Mouse (Mus musculus) liver, embryonic 11.5 days (tissue): ENCODE data around the gene Lpo. TPM values are rescaled to one million over a fixed set of nuclear protein-coding genes. Genes with fewer than 3 reads are reported as not detected.

Source experiments
- ATAC-seq: fragments of 200-750 bp; cut with Nextera tagmentation; replicated peaks from 2 replicates; pipeline ENCODE4 v1.8.0; 2017; ENCODE audit warnings: moderate number of reproducible peaks, mild to moderate bottlenecking, moderate TSS enrichment, moderate library complexity; ENCODE audit not compliant: low FRiP score
- DNase-seq: peaks from one replicate; pipeline ENCODE4 v3.0.0-alpha.2; 2017; ENCODE audit warnings: low spot score
- H3K27ac ChIP-seq: fragments of 300-500 bp; sonication (generic); 2 replicates; pipeline ENCODE4 v1.5.1; 2014; ENCODE audit warnings: mild to moderate bottlenecking, low read depth, low read length, control low read depth
- H3K27me3 ChIP-seq: fragments of 300-500 bp; sonication (generic); replicated peaks from 2 replicates; pipeline ENCODE4 v1.6.1; 2014; ENCODE audit warnings: low read length, mixed read lengths; ENCODE audit not compliant: control insufficient read depth, insufficient read depth
- H3K36me3 ChIP-seq: fragments of 300-500 bp; sonication (generic); 2 replicates; pipeline ENCODE4 v1.6.1; 2014; ENCODE audit warnings: mild to moderate bottlenecking, low read length, moderate library complexity, mixed read lengths; ENCODE audit not compliant: control insufficient read depth, insufficient read depth
- H3K4me1 ChIP-seq: fragments of 300-500 bp; sonication (generic); replicated peaks from 2 replicates; pipeline ENCODE4 v1.6.1; 2014; ENCODE audit warnings: low read length, mixed read lengths; ENCODE audit not compliant: control insufficient read depth, insufficient read depth
- H3K4me2 ChIP-seq: fragments of 300-500 bp; sonication (generic); 2 replicates; pipeline ENCODE4 v1.6.1; 2014; ENCODE audit warnings: mild to moderate bottlenecking, control low read depth, moderate library complexity
- H3K4me3 ChIP-seq: fragments of 300-500 bp; sonication (generic); 2 replicates; pipeline ENCODE4 v1.5.1; 2014; ENCODE audit warnings: low read depth, low read length, control low read depth
- H3K9ac ChIP-seq: fragments of 300-500 bp; sonication (generic); 2 replicates; pipeline ENCODE4 v1.6.1; 2014; ENCODE audit warnings: low read depth, low read length, control low read depth
- H3K9me3 ChIP-seq: fragments of 300-500 bp; sonication (generic); 2 replicates; pipeline ENCODE4 v1.6.1; 2016; ENCODE audit warnings: low read length, inconsistent platforms, mixed read lengths; ENCODE audit not compliant: control insufficient read depth
- WGBS: fragments of 180-500 bp; shearing (Covaris S2); extraction: QIAGEN DNeasy Blood & Tissue Kit; methylation state at CpG from one replicate; pipeline ENCODE4 v1.1.7; 2014; 5-methylcytosine and 5-hydroxymethylcytosine counted together
- polyA plus RNA-seq: library from polyadenylated mRNA; unstranded; fragments of >200 nt; fragmentation: Nextera tagmentation; extraction: Ambion mirVana; gene quantifications from 2 replicates; pipeline ENCODE4 v1.2.1, GENCODE M21; 2014

Gene Lpo
- polyA plus RNA-seq, 1 experiment from 2014 or later = not detected

DNA sequence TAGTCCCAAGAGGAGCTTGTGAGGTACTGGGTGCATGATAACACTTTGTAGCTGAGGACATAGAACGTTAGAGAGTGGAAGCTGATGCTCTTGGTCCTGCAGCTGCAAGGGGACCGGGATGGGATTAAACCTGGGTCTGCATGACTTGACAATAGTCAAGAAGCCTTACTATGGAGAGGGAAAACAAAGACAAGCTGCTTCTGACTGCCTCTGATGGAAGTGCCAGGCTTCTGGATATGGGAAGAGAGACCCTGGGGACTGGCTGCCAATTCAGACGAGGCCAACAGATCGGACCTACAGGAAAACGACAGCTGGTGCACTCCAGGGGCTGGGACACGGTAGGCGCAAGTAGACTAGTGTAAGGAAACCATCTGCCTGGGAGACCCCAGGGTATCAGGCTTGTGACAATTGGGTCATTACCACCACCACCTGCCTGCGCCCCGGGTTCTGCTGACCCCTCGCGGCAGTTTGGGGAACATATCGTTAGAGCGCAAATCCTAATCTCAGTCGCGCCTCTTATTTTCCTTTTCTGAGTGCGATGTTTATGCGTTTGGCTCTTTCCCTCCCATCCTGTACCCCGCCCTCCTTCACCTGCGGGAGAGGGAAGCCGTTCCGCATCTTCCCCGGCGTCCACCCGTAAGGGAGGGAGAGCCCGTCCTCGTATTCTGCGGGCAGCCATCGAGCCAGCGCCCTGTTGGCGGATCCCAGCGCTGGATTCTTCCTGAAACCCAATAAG, 11.2 kb downstream of the Lpo start:
- DNase-seq = no peak
- Histone ChIP-seq H3K27ac (no peak overlapping the region), H3K4me3 (peak overlapping the region; percentile 35), H3K4me2 (peak overlapping the region; percentile 66), H3K4me1 (peaks cover 5% of the 10 kb centered on the region; the same call in 1 of the 2 replicates), H3K9ac (no peak overlapping the region), H3K36me3 (no peaks in the 10 kb centered on the region), H3K9me3 (no peaks in the 10 kb centered on the region), H3K27me3 (peaks cover 6% of the 10 kb centered on the region; the same call in 1 of the 2 replicates)
- 3% methylated on average over 31 of the region's 31 CpGs for WGBS
- no peak for ATAC-seq

DNA sequence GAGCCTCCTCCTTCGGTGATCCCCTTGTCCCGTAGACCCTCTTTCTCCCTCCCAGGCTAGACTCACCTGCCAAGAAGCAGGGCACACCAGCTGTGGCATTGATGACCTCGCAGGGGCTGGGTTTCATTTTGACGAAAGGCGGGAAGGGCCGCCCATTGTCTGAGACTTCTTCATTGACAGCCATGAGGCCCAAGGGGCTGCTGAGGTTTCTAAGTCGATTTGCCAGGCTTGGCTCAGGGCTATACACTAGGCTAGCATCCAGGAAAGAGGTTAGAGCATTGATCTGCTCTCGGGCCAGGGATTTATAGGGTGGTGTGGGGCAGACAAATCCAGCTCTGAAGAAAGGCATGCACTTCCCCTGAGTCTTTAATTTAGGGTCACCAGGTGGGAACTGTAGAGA, 13.3 kb downstream of the Lpo start:
- Histone ChIP-seq H3K4me2 (no peak overlapping the region), H3K36me3 (no peaks in the 10 kb centered on the region), H3K9me3 (no peaks in the 10 kb centered on the region), H3K4me3 (no peak overlapping the region), H3K4me1 (peaks cover 5% of the 10 kb centered on the region; the same call in 1 of the 2 replicates), H3K27ac (no peak overlapping the region), H3K9ac (no peak overlapping the region), H3K27me3 (peaks cover 6% of the 10 kb centered on the region; the same call in 1 of the 2 replicates)
- DNase-seq = no peak
- no peak for ATAC-seq
- WGBS = 66% methylated on average over 8 of the region's 8 CpGs

- Histone ChIP-seq H3K9ac (no peak overlapping the region), H3K4me1 (no peaks in the 10 kb centered on the region), H3K4me2 (no peak overlapping the region), H3K36me3 (no peaks in the 10 kb centered on the region), H3K27me3 (no peaks in the 10 kb centered on the region), H3K27ac (no peak overlapping the region), H3K9me3 (no peaks in the 10 kb centered on the region), H3K4me3 (no peak overlapping the region)
- ATAC-seq (no peak), DNase-seq (no peak)
- 53% methylated on average over 4 of the region's 4 CpGs for WGBS
These were observed 16.7 kb downstream of the Lpo start for GRCm38 (mm10) chr11:87811396-87811795.

- H3K9ac ChIP-seq = no peak overlapping the region
- 42% methylated on average over 7 of the region's 7 CpGs for WGBS
- H3K36me3 ChIP-seq = no peaks in the 10 kb centered on the region
- H3K4me3 ChIP-seq = no peak overlapping the region
- H3K27me3 ChIP-seq = no peaks in the 10 kb centered on the region
- ATAC-seq = no peak
- H3K4me1 ChIP-seq = no peaks in the 10 kb centered on the region
- H3K4me2 ChIP-seq = no peak overlapping the region
- H3K9me3 ChIP-seq = no peaks in the 10 kb centered on the region
- DNase-seq = no peak
- H3K27ac ChIP-seq = no peak overlapping the region
These were observed 19.9 kb downstream of the Lpo start for GRCm38 (mm10) chr11:87808236-87808635.

- H3K27me3 ChIP-seq = no peaks in the 10 kb centered on the region
- ATAC-seq = no peak
- WGBS = 79% methylated on average over 6 of the region's 6 CpGs
- no peak overlapping the region for H3K27ac ChIP-seq
- no peaks in the 10 kb centered on the region for H3K36me3 ChIP-seq
- H3K4me2 ChIP-seq = no peak overlapping the region
- no peak overlapping the region for H3K4me3 ChIP-seq
- H3K4me1 ChIP-seq = no peaks in the 10 kb centered on the region
- DNase-seq = no peak
- H3K9me3 ChIP-seq = no peaks in the 10 kb centered on the region
- H3K9ac ChIP-seq = no peak overlapping the region
These were observed 20.7 kb downstream of the Lpo start for GRCm38 (mm10) chr11:87807433-87807832.

- H3K9me3 ChIP-seq = no peaks in the 10 kb centered on the region
- no peaks in the 10 kb centered on the region for H3K4me1 ChIP-seq
- H3K9ac ChIP-seq = no peak overlapping the region
- no peak overlapping the region for H3K4me3 ChIP-seq
- DNase-seq = no peak
- H3K27me3 ChIP-seq = no peaks in the 10 kb centered on the region
- H3K27ac ChIP-seq = no peak overlapping the region
- WGBS = 66% methylated on average over 1 of the region's 1 CpGs
- no peak overlapping the region for H3K4me2 ChIP-seq
- no peaks in the 10 kb centered on the region for H3K36me3 ChIP-seq
- no peak for ATAC-seq
These were observed 22.6 kb downstream of the Lpo start for GRCm38 (mm10) chr11:87805448-87805847.

DNA sequence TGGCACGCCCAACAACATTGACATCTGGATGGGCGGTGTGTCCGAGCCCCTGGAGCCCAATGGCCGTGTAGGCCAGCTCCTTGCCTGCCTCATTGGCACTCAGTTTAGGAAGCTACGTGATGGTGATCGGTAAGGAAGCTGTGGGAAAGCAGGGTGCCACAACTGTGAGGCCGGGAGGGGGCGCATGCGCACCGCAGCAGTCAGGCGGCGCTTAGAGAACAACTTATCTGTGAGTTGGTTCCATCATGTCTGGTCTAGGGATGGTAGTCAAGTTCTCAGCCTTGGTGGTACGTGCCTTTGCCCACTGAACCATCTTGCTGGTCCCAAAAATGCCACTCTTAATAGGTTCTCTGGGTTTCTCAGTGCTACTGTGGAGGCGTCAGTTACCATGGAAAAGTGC, 25.5 kb downstream of the Lpo start:
- Histone ChIP-seq H3K9ac (no peak overlapping the region), H3K4me3 (no peak overlapping the region), H3K27me3 (no peaks in the 10 kb centered on the region), H3K4me2 (no peak overlapping the region), H3K36me3 (no peaks in the 10 kb centered on the region), H3K9me3 (no peaks in the 10 kb centered on the region), H3K27ac (no peak overlapping the region), H3K4me1 (no peaks in the 10 kb centered on the region)
- 55% methylated on average over 14 of the region's 14 CpGs for WGBS
- ATAC-seq = no peak
- DNase-seq = no peak

DNA sequence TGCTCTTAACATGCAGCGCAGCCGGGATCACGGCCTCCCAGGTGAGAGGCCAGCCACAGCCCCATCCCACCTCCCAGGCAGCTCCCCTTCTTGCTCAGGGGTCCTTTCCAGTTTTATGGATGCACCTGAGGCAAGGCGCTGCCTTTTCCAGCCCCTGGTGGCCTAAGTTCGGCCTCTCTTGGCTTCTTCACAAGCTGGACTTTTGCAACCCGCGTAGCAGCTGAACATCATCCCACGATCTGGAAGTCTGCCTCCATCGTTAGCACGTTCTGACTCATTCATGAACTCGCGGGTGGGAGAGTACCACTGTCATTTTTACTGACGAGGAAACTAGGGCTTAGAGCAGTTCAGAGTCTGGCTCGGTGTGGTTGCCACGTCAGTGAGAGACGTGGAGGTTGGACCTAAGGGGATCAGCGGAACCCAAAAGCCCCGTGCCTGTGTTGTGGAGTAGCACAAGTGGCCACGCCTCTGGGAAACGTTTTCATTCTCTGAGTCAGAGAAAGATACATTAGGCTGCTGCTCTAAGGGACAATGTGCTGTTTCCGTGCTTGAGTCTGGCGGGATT, 26.3 kb downstream of the Lpo start:
- H3K27me3 ChIP-seq = no peaks in the 10 kb centered on the region
- H3K4me1 ChIP-seq = no peaks in the 10 kb centered on the region
- H3K36me3 ChIP-seq = no peaks in the 10 kb centered on the region
- H3K4me2 ChIP-seq = no peak overlapping the region
- no peak for DNase-seq
- no peak overlapping the region for H3K27ac ChIP-seq
- H3K9ac ChIP-seq = no peak overlapping the region
- no peak for ATAC-seq
- no peak overlapping the region for H3K4me3 ChIP-seq
- 81% methylated on average over 22 of the region's 22 CpGs for WGBS
- no peaks in the 10 kb centered on the region for H3K9me3 ChIP-seq

DNA sequence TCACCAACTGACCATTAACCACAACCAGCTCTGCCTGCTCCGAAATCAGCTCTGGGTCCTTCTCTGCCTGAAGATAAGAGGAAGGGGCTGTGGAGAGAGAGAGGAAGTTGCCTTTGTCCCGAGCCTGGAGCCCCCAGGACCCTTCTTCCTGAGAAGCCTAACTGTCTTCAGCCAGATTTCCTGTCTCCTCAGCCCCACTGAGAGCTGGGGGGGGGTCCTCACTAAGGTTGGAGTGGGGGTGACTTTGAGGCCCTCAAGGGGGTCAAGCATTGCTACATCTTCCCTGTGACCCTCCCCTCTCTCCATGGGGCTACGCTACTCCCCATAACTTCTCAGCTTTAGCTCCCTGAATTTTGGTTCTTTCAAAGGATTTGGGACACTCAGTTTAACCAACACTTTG, 34.6 kb downstream of the Lpo start, which contains the start of gene Mpo:
Mpo (plus strand) TSS at position 122 of the 400 bp plus-strand sequence.
- H3K4me1 ChIP-seq = no peaks in the 10 kb centered on the region
- no peak within 1 kb of the TSS for H3K4me3 ChIP-seq
- no peak within 1 kb of the TSS; the same call in 1 of the 2 replicates for H3K4me2 ChIP-seq
- no peaks in the 10 kb centered on the region for H3K36me3 ChIP-seq
- H3K27ac ChIP-seq = no peak within 1 kb of the TSS
- DNase-seq (no peak), ATAC-seq (no peak)
- no peaks in the 10 kb centered on the region for H3K27me3 ChIP-seq
- WGBS = 31% methylated on average over 3 of the region's 3 CpGs
- H3K9me3 ChIP-seq = no peaks in the 10 kb centered on the region
- peak within 1 kb of the TSS; percentile 36; the same call in 1 of the 2 replicates for H3K9ac ChIP-seq
